Mouse (Mus musculus): ENCODE data around the gene Gas2l3.

DNA sequence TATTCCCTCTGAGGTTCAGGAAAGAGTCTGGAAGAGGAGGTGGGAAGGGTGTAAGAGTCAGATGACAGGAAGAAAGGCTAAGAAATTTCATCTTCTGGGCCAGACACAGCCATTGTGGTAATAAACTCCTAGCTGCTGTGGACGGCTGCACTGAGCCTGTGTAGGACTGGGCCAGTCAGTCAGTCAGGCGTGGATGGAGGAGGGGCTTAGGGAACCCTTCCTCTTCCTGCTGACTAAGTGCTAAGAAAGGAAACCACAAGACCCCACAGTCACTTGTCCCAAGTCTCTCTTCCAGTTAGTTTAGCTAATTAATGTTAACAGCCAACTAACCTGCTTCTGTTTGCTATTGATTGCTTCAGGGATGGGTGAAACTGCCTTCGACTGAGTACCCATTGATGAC, 28.3 kb downstream of the Gas2l3 start:
- no peak for TF ChIP-seq CHD2 (IDR thresholded peaks at IDR 0.05; ENCODE audit: low read depth, low read length)
- TF ChIP-seq MAFK (IDR thresholded peaks at IDR 0.05; ENCODE audit: insufficient read depth, low read depth, low read length) = no peak
- TF ChIP-seq ZNF384 (IDR thresholded peaks at IDR 0.05; ENCODE audit: low read depth, low read length) = no peak
- no peak for TF ChIP-seq HCFC1 (IDR thresholded peaks at IDR 0.05; ENCODE audit: borderline replicate concordance, insufficient read depth, low read length)

All from ES-E14 (cell line).